Mouse (Mus musculus): Measurements from ENCODE around the gene Plpp2. TPM values are rescaled to one million over a fixed set of nuclear protein-coding genes. Genes with fewer than 3 reads are reported as not detected.

The Plpp2 gene
- total RNA-seq (2014; fragmentation: Nextera tagmentation) (5.4 and 12.2 TPM in 2 replicates), total RNA-seq (2017) (3.3 and 3.9 TPM in 2 replicates)

DNA sequence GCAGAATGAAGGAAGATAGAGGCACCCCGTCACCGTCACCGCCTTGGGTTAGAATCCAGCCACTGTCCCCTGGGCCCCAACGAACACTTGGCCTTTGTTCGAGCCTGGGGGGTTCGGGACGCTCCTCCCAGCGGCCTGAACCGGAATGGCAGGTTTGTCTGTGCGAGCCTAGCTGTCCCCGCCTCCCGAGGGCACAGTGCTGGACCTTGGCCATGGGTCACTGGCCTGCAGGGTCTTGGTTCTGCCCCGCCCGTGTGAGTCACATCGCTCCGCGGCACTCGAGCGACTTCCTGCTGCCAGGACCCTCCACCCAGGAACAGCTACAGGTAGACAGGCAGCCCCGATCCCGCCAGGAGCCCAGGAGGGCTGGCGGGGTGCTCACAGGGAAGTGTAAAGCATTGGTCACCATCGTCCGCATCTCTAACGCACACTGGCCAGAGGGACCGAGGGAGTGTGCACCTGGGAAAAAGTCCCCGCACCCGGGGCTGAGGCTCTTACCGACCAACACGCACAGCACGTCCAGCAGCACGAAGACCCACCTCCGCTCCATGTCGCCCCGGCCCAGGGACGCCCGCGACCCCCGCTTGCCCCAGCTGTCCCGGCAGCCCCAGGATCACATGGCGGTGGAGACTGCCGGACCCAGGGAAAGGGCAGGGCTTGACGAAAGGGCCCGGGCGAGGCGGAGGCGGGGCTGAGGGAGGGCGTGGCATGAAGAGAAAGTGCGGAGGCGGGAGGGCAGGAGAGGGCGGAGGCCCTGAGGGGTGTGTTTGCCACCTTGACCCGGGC, at the start of gene Plpp2:
Gene Plpp2 (minus strand): TSS at position 671 of the 786 bp plus-strand sequence.
- peak; percentile 88 for ATAC-seq (replicated peaks; ENCODE audit: low FRiP score, low TSS enrichment, poor library complexity, severe bottlenecking)

GRCm38 (mm10) chr10:79581501-79581900, 47.9 kb upstream of the Plpp2 start:
- no peak for ATAC-seq (replicated peaks; ENCODE audit: low FRiP score, low TSS enrichment, poor library complexity, severe bottlenecking)

DNA sequence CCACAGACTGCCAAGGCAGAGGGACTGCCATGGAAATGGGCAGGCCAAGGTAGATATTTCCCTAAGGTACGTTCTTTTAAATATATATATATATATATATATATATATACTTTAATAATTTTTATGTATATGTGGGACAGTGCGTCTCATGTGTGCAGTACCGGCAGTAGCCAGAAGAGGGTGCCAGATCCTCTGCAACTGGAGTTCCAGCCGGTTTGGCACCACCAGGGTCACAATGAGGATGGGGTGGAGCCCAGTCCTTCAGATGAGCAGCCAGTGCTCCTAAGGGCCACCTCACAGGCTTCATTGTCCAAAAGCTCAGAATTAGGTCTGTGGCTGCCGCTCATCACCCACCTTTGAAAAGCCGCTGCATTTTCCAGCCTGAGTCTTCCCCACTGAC, 47.2 kb upstream of the Plpp2 start:
- ATAC-seq (replicated peaks; ENCODE audit: low FRiP score, low TSS enrichment, poor library complexity, severe bottlenecking), result peak; percentile 56; the same call in 1 of the 2 replicates

DNA sequence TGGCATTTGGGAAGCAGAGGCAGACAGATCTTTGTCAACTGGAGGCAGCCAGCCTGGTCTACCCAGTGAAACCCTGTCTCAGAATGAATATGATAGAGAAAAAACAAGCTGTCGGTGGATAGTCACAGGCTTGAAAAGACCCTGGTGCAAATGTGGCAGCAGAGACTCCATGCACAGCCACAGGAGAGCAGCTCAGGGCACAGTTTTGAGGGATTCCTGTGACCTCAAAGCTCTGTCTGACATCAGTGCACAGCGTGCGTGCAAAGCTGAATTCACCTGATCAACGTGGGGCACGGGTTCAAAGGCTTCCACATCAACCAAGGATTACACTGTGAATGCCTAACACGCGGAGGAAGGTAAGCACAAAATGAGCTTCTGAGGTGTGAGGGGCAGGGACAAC, 46.8 kb upstream of the Plpp2 start:
- ATAC-seq (replicated peaks; ENCODE audit: low FRiP score, low TSS enrichment, poor library complexity, severe bottlenecking), result no peak

GRCm38 (mm10) chr10:79579781-79580180, 46.2 kb upstream of the Plpp2 start:
- no peak for ATAC-seq (replicated peaks; ENCODE audit: low FRiP score, low TSS enrichment, poor library complexity, severe bottlenecking)

GRCm38 (mm10) chr10:79578891-79579290, 45.3 kb upstream of the Plpp2 start:
- no peak for ATAC-seq (replicated peaks; ENCODE audit: low FRiP score, low TSS enrichment, poor library complexity, severe bottlenecking)

GRCm38 (mm10) chr10:79578276-79578675, 44.7 kb upstream of the Plpp2 start:
- ATAC-seq (replicated peaks; ENCODE audit: low FRiP score, low TSS enrichment, poor library complexity, severe bottlenecking), result no peak

- ATAC-seq (replicated peaks; ENCODE audit: low FRiP score, low TSS enrichment, poor library complexity, severe bottlenecking), result no peak
These were observed 43.8 kb upstream of the Plpp2 start for GRCm38 (mm10) chr10:79577376-79577775.

DNA sequence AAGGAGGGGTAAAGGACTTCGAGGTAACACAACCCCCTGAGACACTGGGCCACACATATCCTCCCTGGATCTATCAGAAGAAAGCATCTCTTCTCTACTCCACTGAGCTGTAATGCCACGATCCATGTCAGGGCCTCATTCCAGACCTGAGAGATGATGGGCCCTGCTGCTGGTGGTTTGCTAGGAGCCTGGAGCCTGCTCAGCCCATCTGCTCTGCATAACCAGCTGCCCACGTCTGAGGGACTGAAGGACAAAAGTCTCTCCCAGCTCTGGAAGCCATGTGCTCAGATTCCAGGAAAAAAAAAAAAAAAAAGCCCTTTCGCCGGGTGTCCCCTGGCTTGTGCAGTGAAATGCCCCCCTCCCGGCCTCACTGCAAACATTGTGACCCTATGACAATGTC, 42.2 kb upstream of the Plpp2 start:
- ATAC-seq (replicated peaks; ENCODE audit: low FRiP score, low TSS enrichment, poor library complexity, severe bottlenecking), result no peak

GRCm38 (mm10) chr10:79574796-79575195, 41.2 kb upstream of the Plpp2 start:
- ATAC-seq (replicated peaks; ENCODE audit: low FRiP score, low TSS enrichment, poor library complexity, severe bottlenecking), result no peak

DNA sequence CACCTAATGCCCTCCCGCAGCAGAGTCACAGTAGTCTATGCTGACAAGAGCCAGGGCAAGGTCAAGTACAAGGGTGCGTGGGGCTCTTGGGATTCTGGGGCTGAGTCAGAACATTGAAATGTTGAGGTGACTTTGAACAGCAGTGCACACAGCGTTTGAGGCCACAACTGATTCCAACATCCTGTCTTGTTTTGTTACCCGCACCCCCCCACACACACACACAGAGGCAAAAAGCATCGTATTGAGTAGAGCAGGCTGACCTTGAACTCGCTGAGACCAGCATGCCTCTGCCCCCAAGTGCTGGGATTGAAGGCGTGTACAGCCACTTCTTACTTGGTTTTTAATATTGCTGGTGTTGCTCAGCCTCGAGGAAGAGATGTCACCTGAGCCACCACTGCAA, 40.8 kb upstream of the Plpp2 start:
- ATAC-seq (replicated peaks; ENCODE audit: low FRiP score, low TSS enrichment, poor library complexity, severe bottlenecking), result no peak

DNA sequence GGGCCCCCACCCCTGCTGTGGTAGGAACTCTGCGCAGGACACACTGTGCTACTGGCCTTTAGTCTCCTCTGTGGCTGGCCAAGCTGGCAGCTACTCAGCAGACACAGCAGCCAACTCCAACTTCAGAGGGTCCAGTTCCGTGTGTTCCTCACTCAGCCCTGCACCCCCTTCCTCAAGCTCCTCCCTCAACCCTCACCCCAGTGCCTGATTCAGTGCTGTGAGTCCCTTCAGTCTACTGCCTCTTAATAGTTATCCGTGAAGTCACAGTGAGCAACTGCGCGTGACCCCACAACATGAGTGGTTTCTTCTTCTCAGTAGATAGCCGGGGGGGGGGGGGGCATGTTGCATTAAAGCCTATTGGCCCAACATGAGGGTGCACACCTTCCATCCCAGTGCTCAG, 40.0 kb upstream of the Plpp2 start:
- no peak for ATAC-seq (replicated peaks; ENCODE audit: low FRiP score, low TSS enrichment, poor library complexity, severe bottlenecking)

- ATAC-seq (replicated peaks; ENCODE audit: low FRiP score, low TSS enrichment, poor library complexity, severe bottlenecking), result no peak
These were observed 37.7 kb upstream of the Plpp2 start for GRCm38 (mm10) chr10:79571314-79571713.

DNA sequence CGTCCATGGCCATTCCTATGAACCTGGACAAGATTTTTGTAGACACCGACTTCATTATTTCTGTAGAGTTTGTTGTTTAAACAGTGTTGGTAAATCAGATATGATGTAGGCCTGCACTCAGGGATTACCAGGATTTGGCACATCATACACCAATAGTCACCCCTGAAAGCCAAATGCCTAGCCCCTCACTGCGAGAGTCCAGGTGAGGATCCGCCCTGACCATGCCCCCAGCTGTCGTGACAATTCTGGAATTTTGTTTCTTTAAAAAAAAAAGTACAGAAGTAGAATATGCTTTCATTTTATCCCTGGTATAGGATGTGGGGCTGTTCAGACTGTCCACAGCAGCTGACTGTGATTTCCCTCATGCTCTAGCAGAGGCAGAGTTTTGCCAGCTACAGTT, 36.3 kb upstream of the Plpp2 start:
- no peak for ATAC-seq (replicated peaks; ENCODE audit: low FRiP score, low TSS enrichment, poor library complexity, severe bottlenecking)

GRCm38 (mm10) chr10:79559716-79560115, 26.1 kb upstream of the Plpp2 start:
- ATAC-seq (replicated peaks; ENCODE audit: low FRiP score, low TSS enrichment, poor library complexity, severe bottlenecking), result no peak

DNA sequence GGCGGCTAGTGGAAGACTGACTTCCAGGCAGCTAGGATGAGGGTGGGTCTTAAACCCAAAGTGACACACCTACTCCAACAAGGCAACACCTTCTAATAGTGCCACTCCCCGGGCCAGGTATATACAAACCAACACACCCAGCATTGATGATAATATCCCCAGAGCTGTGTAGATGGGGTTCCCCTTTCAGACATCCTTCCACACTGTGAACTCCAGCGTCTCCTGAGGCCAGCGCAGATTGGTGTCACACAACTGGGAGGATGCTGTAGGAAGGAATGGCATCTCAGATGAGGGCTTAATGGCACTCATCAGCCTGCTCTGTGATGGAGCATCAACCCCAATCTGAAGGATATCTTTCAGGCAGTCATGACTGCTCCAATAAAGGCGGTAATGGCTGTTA, 23.9 kb upstream of the Plpp2 start:
- no peak for ATAC-seq (replicated peaks; ENCODE audit: low FRiP score, low TSS enrichment, poor library complexity, severe bottlenecking)

DNA sequence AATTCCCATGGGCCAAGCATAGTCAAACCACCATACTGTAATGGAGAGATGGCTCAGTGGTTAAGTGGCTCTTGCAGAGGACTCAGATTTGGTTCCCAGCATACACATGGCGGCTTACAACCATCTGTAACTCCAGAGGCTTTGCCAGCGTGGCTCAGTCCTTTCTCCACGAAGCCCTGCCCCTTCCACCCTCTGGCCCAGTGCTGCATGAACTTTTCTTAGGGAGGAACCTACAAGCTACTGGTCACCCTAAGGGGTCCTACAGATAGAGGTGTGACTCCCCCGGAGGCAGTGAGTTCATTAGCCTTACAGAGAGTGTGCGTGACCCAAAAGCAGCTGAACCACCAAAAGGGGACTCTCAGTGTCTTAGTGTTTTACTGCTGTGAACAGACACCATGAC, 23.4 kb upstream of the Plpp2 start:
- no peak for ATAC-seq (replicated peaks; ENCODE audit: low FRiP score, low TSS enrichment, poor library complexity, severe bottlenecking)

- no peak for ATAC-seq (replicated peaks; ENCODE audit: low FRiP score, low TSS enrichment, poor library complexity, severe bottlenecking)
These were observed 21.7 kb upstream of the Plpp2 start for GRCm38 (mm10) chr10:79555238-79555724.

- peak; percentile 58 for ATAC-seq (replicated peaks; ENCODE audit: low FRiP score, low TSS enrichment, poor library complexity, severe bottlenecking)
These were observed 21.0 kb upstream of the Plpp2 start, which contains the start of gene Mier2 for GRCm38 (mm10) chr10:79554330-79555237. Gene Mier2 (minus strand): TSS chr10:79555199.

DNA sequence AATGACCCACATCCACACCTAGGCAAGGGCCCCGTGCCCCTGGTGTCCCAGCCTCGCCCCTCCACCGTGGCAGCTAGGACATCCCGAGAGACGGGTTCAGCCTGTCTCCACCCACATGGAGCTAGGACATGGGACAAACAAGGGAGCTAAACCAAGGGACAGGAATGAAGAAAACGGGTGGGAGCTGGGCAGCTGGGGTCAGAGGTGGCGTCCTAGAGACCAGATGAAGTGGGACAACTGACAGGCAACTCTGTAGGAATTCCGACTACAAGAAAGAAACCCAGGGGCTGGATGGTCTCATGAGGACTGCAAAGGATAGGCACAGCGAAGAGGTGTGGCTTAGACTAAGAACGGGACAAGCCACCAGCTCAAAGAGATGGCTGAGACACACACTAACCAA, 20.1 kb upstream of the Plpp2 start:
- ATAC-seq (replicated peaks; ENCODE audit: low FRiP score, low TSS enrichment, poor library complexity, severe bottlenecking), result no peak

All from megakaryocyte-erythroid progenitor cell, adult 5-6 weeks (primary cell).